Mouse (Mus musculus): ENCODE results near the gene Myo9a.

DNA sequence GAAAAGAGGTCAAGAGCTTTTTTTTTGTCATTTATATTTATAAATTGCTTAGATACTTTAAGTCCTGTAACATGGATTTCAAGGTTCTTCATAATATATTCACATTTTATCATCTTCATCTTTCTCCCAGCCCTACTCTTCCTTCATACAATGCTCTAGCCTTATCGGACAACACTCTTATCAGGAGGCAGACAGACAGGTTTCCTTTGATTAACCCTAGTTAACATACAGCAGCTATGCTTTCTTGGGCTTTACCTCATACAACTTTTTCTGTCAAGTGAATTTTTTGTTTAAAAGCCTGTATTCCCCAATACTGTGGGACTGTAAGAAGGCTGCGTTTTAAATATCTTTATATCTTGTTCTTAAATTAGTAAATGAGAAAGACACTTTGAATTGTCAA lies 2.3 kb upstream of the Myo9a start:
- TF ChIP-seq POLR2A (IDR thresholded peaks at IDR 0.05; ENCODE audit: low read depth, low read length) (no peak), CTCF (conservative IDR thresholded peaks at IDR 0.05; ENCODE audit: insufficient read depth, insufficient read length, low read depth, low read length) (no peak)
